Mouse (Mus musculus): ENCODE measurements around the gene Ltc4s. TPM values are rescaled to one million over a fixed set of nuclear protein-coding genes. Genes with fewer than 3 reads are reported as not detected.

The Ltc4s gene
- polyA plus RNA-seq, 1 experiment: not detected

DNA sequence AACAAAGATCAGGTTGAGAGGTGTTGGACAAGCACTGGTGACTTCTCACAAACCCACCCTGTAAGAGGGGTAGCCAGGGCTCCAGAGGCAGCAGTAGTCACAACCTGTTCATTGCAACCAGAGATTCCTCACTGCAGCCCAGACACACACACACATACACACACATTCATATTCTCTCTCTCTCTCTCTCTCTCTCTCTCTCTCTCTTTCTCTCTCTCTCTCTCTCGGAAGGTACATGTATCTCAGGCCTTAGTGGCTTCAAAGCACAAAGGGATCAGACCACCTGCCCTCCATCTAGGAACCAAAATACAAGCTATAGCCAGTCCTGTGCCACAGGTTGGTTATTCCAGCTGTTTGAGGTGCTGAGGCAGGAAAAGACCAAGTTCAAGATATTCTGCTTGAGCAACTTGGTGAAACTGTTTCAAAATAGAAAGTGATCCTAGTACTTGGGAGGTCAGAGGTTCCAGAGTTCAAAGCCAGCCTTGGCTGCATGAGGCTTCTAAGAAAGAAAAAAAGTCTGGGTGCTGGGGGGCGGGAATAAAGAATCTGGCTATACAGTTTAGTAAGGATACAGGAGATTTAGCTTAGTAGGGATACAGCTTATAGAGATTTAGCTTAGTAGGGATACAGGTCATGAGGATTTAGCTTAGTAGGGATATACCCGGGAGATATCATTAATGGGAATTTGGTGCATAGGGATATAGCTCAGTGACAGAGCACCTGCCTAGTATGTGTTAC, 26.9 kb downstream of the Ltc4s start:
- Histone ChIP-seq H3K27ac (ENCODE audit: insufficient read depth, low read depth, low read length) (peak overlapping the region; percentile 88; the same call in 1 of the 2 replicates), H3K4me3 (ENCODE audit: insufficient read depth, low read depth, low read length) (peak overlapping the region; percentile 91), H3K4me1 (ENCODE audit: control insufficient read depth, insufficient read depth, low read length) (peaks cover 23% of the 10 kb centered on the region)
- no peak for TF ChIP-seq POLR2A (IDR thresholded peaks at IDR 0.05; ENCODE audit: insufficient read depth, low read depth, low read length)
- TF ChIP-seq CTCF (IDR thresholded peaks at IDR 0.05; ENCODE audit: insufficient read depth, low read depth, low read length): no peak
- 93% methylated on average over 3 of the region's 3 CpGs for WGBS

DNA sequence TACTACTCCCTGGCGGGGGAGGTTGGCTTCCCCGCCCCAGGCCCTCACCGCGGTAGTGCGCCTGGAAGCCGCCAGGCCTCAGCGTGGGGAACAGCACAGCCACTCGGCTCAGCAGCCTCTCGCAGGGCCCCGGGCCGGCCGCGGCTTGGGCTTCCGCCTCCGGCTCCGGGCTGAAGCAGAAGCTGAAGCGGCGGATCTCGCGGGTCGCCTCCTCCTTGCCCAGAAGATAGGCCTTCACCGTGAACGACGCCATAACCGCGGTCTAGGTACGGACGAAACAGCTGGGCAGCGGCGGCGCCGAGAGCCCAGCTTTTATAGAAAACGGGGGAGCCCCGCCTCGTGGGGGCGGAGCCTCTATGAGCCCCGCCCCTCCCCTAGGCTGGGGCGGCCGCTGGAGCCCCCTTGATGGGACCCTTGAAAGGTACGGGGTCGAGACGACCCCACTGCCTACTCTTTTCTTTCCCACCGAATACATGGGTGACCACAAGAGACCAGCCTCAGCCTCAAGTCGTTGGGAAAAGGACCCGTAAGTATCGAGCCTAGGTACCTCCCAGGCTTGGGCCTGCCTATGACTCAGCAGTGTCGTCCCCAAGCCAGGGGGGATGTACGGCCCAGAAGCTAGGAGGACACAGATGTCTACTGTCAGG, 27.8 kb downstream of the Ltc4s start, which contains the start of the genes Sqstm1 and Mgat4b:
Sqstm1 (minus strand) TSS at position 323 of the 647 bp plus-strand sequence.
Mgat4b (plus strand) TSS at position 386 of the 647 bp plus-strand sequence.
- peak within 1 kb of the TSS; percentile 91 for H3K4me3 ChIP-seq (ENCODE audit: insufficient read depth, low read depth, low read length)
- peaks cover 21% of the 10 kb centered on the region for H3K4me1 ChIP-seq (ENCODE audit: control insufficient read depth, insufficient read depth, low read length)
- H3K27ac ChIP-seq (ENCODE audit: insufficient read depth, low read depth, low read length): peak within 1 kb of the TSS; percentile 95
- peak; percentile 99 for TF ChIP-seq POLR2A (IDR thresholded peaks at IDR 0.05; ENCODE audit: insufficient read depth, low read depth, low read length)
- TF ChIP-seq CTCF (IDR thresholded peaks at IDR 0.05; ENCODE audit: insufficient read depth, low read depth, low read length): no peak
- WGBS: under 1% methylated on average over 48 of the region's 48 CpGs

DNA sequence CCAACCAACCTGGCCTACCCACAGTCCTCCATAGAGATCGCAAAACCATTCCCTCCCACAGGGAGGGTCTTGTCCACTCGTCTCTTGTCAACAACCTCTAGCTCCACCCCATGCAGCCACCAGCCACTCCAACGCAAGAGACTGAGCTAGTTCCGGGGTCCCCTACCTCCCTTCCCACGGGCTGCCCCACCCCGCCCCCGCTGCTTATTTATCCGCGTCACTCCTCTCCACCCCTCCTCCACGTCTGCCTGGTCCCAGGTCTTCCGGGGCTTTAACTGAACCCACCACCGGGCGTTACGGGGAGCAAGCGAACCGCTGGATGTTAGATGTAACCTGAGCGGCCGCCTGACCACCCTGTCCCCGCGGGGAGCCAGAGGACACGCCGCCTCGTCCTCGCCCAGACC, 28.3 kb downstream of the Ltc4s start:
- H3K27ac ChIP-seq (ENCODE audit: insufficient read depth, low read depth, low read length): peak overlapping the region; percentile 95
- peaks cover 18% of the 10 kb centered on the region for H3K4me1 ChIP-seq (ENCODE audit: control insufficient read depth, insufficient read depth, low read length)
- TF ChIP-seq CTCF (IDR thresholded peaks at IDR 0.05; ENCODE audit: insufficient read depth, low read depth, low read length) (no peak), POLR2A (IDR thresholded peaks at IDR 0.05; ENCODE audit: insufficient read depth, low read depth, low read length) (no peak)
- WGBS: under 1% methylated on average over 24 of the region's 24 CpGs
- peak overlapping the region; percentile 91 for H3K4me3 ChIP-seq (ENCODE audit: insufficient read depth, low read depth, low read length)

DNA sequence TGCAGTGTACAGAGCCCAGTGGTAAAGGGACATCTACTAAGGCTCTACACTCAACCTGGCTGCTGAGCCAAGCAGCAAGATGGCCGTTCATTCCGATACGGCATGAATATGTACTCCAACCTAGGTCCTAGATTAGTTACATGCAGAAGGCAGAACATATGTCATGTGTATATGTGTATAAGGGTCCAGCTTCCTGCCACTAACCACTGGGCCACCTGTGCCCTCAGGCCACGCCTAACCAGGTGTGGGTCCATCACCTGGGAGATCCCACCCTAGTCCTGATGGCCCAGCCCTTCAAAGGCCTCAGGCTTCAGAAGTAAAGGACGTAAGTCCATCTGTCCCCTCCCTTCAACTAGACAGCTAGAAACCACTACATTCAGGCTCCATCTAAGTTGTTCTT, 30.4 kb downstream of the Ltc4s start:
- Histone ChIP-seq H3K4me3 (ENCODE audit: insufficient read depth, low read depth, low read length) (no peak overlapping the region), H3K4me1 (ENCODE audit: control insufficient read depth, insufficient read depth, low read length) (peaks cover 27% of the 10 kb centered on the region), H3K27ac (ENCODE audit: insufficient read depth, low read depth, low read length) (no peak overlapping the region)
- WGBS: 93% methylated on average over 5 of the region's 5 CpGs
- TF ChIP-seq POLR2A (IDR thresholded peaks at IDR 0.05; ENCODE audit: insufficient read depth, low read depth, low read length) (no peak), CTCF (IDR thresholded peaks at IDR 0.05; ENCODE audit: insufficient read depth, low read depth, low read length) (no peak)

DNA sequence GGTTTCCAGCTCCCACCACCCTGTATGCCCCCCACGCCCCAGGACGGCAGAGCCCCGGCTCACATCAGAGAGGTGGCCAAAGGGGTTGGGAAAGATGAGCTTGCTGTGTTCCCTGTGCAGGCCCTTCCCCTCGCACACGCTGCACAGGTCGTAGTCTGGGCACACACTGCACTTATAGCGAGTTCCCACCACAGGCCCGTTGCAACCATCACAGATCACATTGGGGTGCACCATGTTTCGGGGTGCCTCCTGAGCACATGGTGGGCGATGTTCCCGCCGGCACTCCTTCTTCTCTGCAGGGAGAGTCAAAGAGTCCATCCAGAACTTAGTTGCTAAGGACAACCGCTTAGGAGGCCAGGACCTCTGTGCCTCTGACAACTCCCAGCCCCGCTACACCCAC, 31.1 kb downstream of the Ltc4s start:
- Histone ChIP-seq H3K27ac (ENCODE audit: insufficient read depth, low read depth, low read length) (no peak overlapping the region), H3K4me3 (ENCODE audit: insufficient read depth, low read depth, low read length) (no peak overlapping the region), H3K4me1 (ENCODE audit: control insufficient read depth, insufficient read depth, low read length) (peaks cover 25% of the 10 kb centered on the region)
- no peak for TF ChIP-seq POLR2A (IDR thresholded peaks at IDR 0.05; ENCODE audit: insufficient read depth, low read depth, low read length)
- no peak for TF ChIP-seq CTCF (IDR thresholded peaks at IDR 0.05; ENCODE audit: insufficient read depth, low read depth, low read length)
- 92% methylated on average over 14 of the region's 14 CpGs for WGBS

DNA sequence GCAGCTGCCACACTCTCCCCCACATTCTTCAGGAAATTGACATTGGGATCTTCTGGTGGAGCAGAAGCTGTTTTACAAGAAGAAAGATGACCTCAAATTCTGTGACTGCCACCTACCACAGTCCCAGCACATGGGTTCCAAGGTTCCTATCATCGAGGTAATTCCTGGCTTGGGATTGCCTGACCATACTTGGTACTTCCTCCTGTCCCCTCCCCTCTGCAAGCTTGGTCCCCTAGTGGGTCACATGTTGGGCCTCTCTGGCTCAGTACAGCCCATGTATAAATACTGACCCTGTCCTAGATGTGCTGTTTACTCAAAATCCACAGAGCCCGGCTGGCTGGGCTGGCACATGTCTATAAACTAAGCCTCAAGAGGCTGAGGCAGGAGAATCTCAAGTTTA, 32.4 kb downstream of the Ltc4s start:
- TF ChIP-seq CTCF (IDR thresholded peaks at IDR 0.05; ENCODE audit: insufficient read depth, low read depth, low read length) (no peak), POLR2A (IDR thresholded peaks at IDR 0.05; ENCODE audit: insufficient read depth, low read depth, low read length) (no peak)
- no peak overlapping the region for H3K27ac ChIP-seq (ENCODE audit: insufficient read depth, low read depth, low read length)
- WGBS: 79% methylated on average over 2 of the region's 2 CpGs
- peaks cover 22% of the 10 kb centered on the region for H3K4me1 ChIP-seq (ENCODE audit: control insufficient read depth, insufficient read depth, low read length)
- H3K4me3 ChIP-seq (ENCODE audit: insufficient read depth, low read depth, low read length): no peak overlapping the region

DNA sequence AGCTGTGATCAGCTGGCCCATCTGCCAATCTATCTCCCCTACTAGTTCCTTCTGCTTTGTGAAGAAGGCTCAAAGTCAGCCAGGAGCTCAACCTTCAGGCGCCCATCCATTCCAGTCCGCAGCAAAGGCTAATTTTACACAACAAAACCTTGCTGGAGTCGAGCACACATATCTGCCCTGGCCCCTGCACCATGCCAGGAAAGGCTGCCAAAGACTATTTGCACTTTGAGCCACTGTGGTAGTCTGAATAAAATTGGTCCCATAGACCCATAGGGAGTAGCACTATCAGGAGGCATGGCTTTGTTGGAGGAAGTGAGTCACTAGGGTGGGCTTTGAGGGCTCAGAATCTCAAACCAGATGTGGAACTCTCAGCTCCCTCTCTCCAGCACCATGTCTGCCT, 33.0 kb downstream of the Ltc4s start:
- 27% methylated on average over 3 of the region's 3 CpGs for WGBS
- TF ChIP-seq CTCF (IDR thresholded peaks at IDR 0.05; ENCODE audit: insufficient read depth, low read depth, low read length) (no peak), POLR2A (IDR thresholded peaks at IDR 0.05; ENCODE audit: insufficient read depth, low read depth, low read length) (no peak)

DNA sequence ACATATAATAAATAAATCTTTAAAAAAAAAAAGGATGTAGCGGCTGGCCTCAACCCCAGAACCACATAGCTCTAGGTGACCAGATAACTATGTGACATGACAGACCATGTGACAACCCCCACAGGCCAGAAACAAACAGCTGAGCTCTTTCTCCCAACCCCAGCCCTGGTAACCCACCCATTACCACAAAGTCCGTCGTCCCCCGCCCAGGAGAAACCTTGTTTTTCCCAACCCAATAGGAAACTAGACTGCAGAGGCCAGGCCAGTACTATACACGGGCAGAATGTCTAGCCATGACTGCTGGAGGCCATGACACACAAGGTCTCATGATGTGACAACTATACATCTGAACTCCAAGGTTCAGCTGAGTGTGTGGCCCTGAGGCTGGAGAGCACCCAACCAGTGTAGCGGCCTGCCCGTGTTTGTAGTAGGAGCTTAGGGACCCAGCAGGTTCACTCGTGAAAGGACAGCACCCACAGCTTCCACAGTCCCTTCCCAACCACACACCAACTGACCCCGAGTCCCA, 35.1 kb downstream of the Ltc4s start:
- no peak overlapping the region for H3K27ac ChIP-seq (ENCODE audit: insufficient read depth, low read depth, low read length)
- no peak for TF ChIP-seq POLR2A (IDR thresholded peaks at IDR 0.05; ENCODE audit: insufficient read depth, low read depth, low read length)
- TF ChIP-seq CTCF (IDR thresholded peaks at IDR 0.05; ENCODE audit: insufficient read depth, low read depth, low read length): no peak
- WGBS: 95% methylated on average over 9 of the region's 9 CpGs
- H3K4me1 ChIP-seq (ENCODE audit: control insufficient read depth, insufficient read depth, low read length): peaks cover 19% of the 10 kb centered on the region
- H3K4me3 ChIP-seq (ENCODE audit: insufficient read depth, low read depth, low read length): no peak overlapping the region

More for the DNA sequence above, 33.0 kb downstream of the Ltc4s start:
- peaks cover 19% of the 10 kb centered on the region for H3K4me1 ChIP-seq (ENCODE audit: control insufficient read depth, insufficient read depth, low read length)
- H3K4me3 ChIP-seq (ENCODE audit: insufficient read depth, low read depth, low read length): no peak overlapping the region
- no peak overlapping the region for H3K27ac ChIP-seq (ENCODE audit: insufficient read depth, low read depth, low read length)

DNA sequence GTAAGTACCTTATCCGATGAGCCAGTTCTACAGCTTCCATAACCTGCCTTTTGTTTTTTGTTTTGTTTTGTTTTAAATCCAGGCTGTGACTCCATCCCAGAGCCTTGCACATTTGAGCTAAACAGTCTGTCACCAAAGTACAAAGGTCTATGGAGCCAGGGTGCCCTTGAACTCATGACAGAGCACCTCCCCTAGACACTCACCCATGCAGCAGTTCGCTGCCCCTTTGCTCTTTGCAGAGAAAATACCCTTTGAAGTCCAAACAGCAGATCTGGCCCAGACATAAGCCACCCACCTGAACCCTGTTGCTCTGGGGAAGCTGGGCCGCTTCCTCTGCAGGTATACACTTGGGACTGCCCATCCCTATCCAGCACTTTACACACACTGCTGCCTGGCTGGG, 36.8 kb downstream of the Ltc4s start:
- Histone ChIP-seq H3K4me3 (ENCODE audit: insufficient read depth, low read depth, low read length) (no peak overlapping the region), H3K4me1 (ENCODE audit: control insufficient read depth, insufficient read depth, low read length) (peaks cover 10% of the 10 kb centered on the region; the same call in 1 of the 2 replicates), H3K27ac (ENCODE audit: insufficient read depth, low read depth, low read length) (no peak overlapping the region)
- WGBS: 90% methylated on average over 3 of the region's 3 CpGs
- no peak for TF ChIP-seq POLR2A (IDR thresholded peaks at IDR 0.05; ENCODE audit: insufficient read depth, low read depth, low read length)
- TF ChIP-seq CTCF (IDR thresholded peaks at IDR 0.05; ENCODE audit: insufficient read depth, low read depth, low read length): no peak
